Mouse (Mus musculus) megakaryocyte-erythroid progenitor cell, adult 5-6 weeks (primary cell): ENCODE data around the gene Fam32a. TPM values are rescaled to one million over a fixed set of nuclear protein-coding genes. Genes with fewer than 3 reads are reported as not detected.

ENCODE experiments used
- ATAC-seq: replicated peaks from 2 replicates; pipeline ENCODE4 v1.8.0; 2016; ENCODE audit warnings: mild to moderate bottlenecking, inconsistent platforms; ENCODE audit not compliant: severe bottlenecking, poor library complexity, low FRiP score, low TSS enrichment
- total RNA-seq, 2 experiments: library from RNA; stranded (forward) in 1 of 2; stranded (reverse) in 1 of 2; fragments of 200-1000, 215-1000 nt in 1 of 2; fragments of >200 nt in 1 of 2; fragmentation: Nextera tagmentation in 1 of 2; gene quantifications; 2 replicates each; pipeline ENCODE4 v1.2.3; 2014 to 2017

The Fam32a gene
- total RNA-seq, 2 experiments from 2014 or later: 42.0 to 47.2 TPM

GRCm38 (mm10) chr8:72271691-72272090, 52.2 kb downstream of the Fam32a start:
- ATAC-seq: no peak

- peak; percentile 42; the same call in 1 of the 2 replicates for ATAC-seq
Measured at GRCm38 (mm10) chr8:72272361-72272760, 52.8 kb downstream of the Fam32a start.

GRCm38 (mm10) chr8:72273111-72273770, 53.7 kb downstream of the Fam32a start:
- no peak for ATAC-seq

- ATAC-seq: no peak
Measured at GRCm38 (mm10) chr8:72273807-72274206, 54.3 kb downstream of the Fam32a start.

Other genes with a start within 250 kb of the Fam32a start
- gene Cyp4f18, start 210.1 kb upstream of the Fam32a start, total RNA-seq (2014; fragmentation: Nextera tagmentation): 5.0 TPM in 1 of 2 replicates, not detected in the other
- not detected in 2 replicates for gene Cyp4f18, start 210.1 kb upstream of the Fam32a start, total RNA-seq (2017)
- gene Olfr372, start 178.5 kb upstream of the Fam32a start, total RNA-seq (2014; fragmentation: Nextera tagmentation): not detected in 2 replicates
- not detected in 2 replicates for gene Olfr372, start 178.5 kb upstream of the Fam32a start, total RNA-seq (2017)
- not detected in 2 replicates for gene Olfr373, start 136.6 kb upstream of the Fam32a start, total RNA-seq (2014; fragmentation: Nextera tagmentation)
- not detected in 2 replicates for gene Olfr373, start 136.6 kb upstream of the Fam32a start, total RNA-seq (2017)
- gene Olfr374, start 112.7 kb upstream of the Fam32a start, total RNA-seq (2014; fragmentation: Nextera tagmentation): not detected in 2 replicates
- not detected in 2 replicates for gene Olfr374, start 112.7 kb upstream of the Fam32a start, total RNA-seq (2017)
- 10.4 and 13.4 TPM in 2 replicates for gene Tpm4, start 84.8 kb upstream of the Fam32a start, total RNA-seq (2014; fragmentation: Nextera tagmentation)
- 5.9 and 15.5 TPM in 2 replicates for gene Tpm4, start 84.8 kb upstream of the Fam32a start, total RNA-seq (2017)
- gene Rab8a, start 58.5 kb upstream of the Fam32a start, total RNA-seq (2014; fragmentation: Nextera tagmentation): 23.8 and 49.8 TPM in 2 replicates
- 298 and 374 TPM in 2 replicates for gene Rab8a, start 58.5 kb upstream of the Fam32a start, total RNA-seq (2017)
- gene Hsh2d, start 30.1 kb upstream of the Fam32a start, total RNA-seq (2014; fragmentation: Nextera tagmentation): 15.0 and 18.8 TPM in 2 replicates
- 0.89 and 4.6 TPM in 2 replicates for gene Hsh2d, start 30.1 kb upstream of the Fam32a start, total RNA-seq (2017)
- not detected in 2 replicates for gene Cib3, start 6.9 kb upstream of the Fam32a start, total RNA-seq (2014; fragmentation: Nextera tagmentation)
- gene Cib3, start 6.9 kb upstream of the Fam32a start, total RNA-seq (2017): not detected in 2 replicates
- gene Gm11034, start 6.1 kb upstream of the Fam32a start, total RNA-seq (2014; fragmentation: Nextera tagmentation): not detected in 2 replicates
- not detected in 2 replicates for gene Gm11034, start 6.1 kb upstream of the Fam32a start, total RNA-seq (2017)
- gene Ap1m1, start 20.3 kb downstream of the Fam32a start, total RNA-seq (2014; fragmentation: Nextera tagmentation): 110 and 155 TPM in 2 replicates
- 63.6 and 64.8 TPM in 2 replicates for gene Ap1m1, start 20.3 kb downstream of the Fam32a start, total RNA-seq (2017)
- gene Gm10282, start 85.5 kb downstream of the Fam32a start, total RNA-seq (2014; fragmentation: Nextera tagmentation): 6.8 and 12.5 TPM in 2 replicates
- 7.4 and 11.2 TPM in 2 replicates for gene Gm10282, start 85.5 kb downstream of the Fam32a start, total RNA-seq (2017)
- gene Klf2, start 99.3 kb downstream of the Fam32a start, total RNA-seq (2014; fragmentation: Nextera tagmentation): 4.0 and 4.4 TPM in 2 replicates
- 2.3 and 5.1 TPM in 2 replicates for gene Klf2, start 99.3 kb downstream of the Fam32a start, total RNA-seq (2017)
- gene Eps15l1, start 201.7 kb downstream of the Fam32a start, total RNA-seq (2014; fragmentation: Nextera tagmentation): 83.6 and 114 TPM in 2 replicates
- gene Eps15l1, start 201.7 kb downstream of the Fam32a start, total RNA-seq (2017): 28.8 and 37.5 TPM in 2 replicates
- 0.47 and 0.79 TPM in 2 replicates for gene Calr3, start 224.1 kb downstream of the Fam32a start, total RNA-seq (2014; fragmentation: Nextera tagmentation)
- 3.3 and 6.2 TPM in 2 replicates for gene Calr3, start 224.1 kb downstream of the Fam32a start, total RNA-seq (2017)
- gene 1700030K09Rik, start 224.2 kb downstream of the Fam32a start, total RNA-seq (2014; fragmentation: Nextera tagmentation): 5.4 and 13.0 TPM in 2 replicates
- gene 1700030K09Rik, start 224.2 kb downstream of the Fam32a start, total RNA-seq (2017): 5.2 and 6.9 TPM in 2 replicates